Mouse (Mus musculus) left cerebral cortex, adult 2 months (tissue): ENCODE measurements at regions not wholly inside any gene's neighbourhood (a gene's known extent, or its start where the extent isn't known, plus 50 kb on each side); places are given as distances from the start of the nearest gene placed in this dataset.

Experiments used
- DNase-seq, 2 experiments: peaks; one replicate each; pipeline ENCODE4 v3.0.0; 2021 to 2022; ENCODE audit warnings: low spot score in 2 of 2, mixed read lengths in 1 of 2; ENCODE audit errors: extremely low spot score in 1 of 2
- H3K27ac ChIP-seq: fragments of 200-600 bp; 2 replicates; pipeline ENCODE4 v1.8.1; 2022
- H3K4me3 ChIP-seq: fragments of 200-600 bp; 2 replicates; pipeline ENCODE4 v1.8.1; 2022
- CTCF ChIP-seq: fragments of 200-600 bp; IDR thresholded peaks from 2 replicates; pipeline ENCODE4 v1.8.1; 2022; ENCODE audit warnings: antibody characterized with exemption, mild to moderate bottlenecking, moderate library complexity
- intact Hi-C: fragments of 180-260 bp; cut with DNase I; formaldehyde crosslinking; loops from one replicate; pipeline ENCODE4 v1.15.1; 2025

DNA sequence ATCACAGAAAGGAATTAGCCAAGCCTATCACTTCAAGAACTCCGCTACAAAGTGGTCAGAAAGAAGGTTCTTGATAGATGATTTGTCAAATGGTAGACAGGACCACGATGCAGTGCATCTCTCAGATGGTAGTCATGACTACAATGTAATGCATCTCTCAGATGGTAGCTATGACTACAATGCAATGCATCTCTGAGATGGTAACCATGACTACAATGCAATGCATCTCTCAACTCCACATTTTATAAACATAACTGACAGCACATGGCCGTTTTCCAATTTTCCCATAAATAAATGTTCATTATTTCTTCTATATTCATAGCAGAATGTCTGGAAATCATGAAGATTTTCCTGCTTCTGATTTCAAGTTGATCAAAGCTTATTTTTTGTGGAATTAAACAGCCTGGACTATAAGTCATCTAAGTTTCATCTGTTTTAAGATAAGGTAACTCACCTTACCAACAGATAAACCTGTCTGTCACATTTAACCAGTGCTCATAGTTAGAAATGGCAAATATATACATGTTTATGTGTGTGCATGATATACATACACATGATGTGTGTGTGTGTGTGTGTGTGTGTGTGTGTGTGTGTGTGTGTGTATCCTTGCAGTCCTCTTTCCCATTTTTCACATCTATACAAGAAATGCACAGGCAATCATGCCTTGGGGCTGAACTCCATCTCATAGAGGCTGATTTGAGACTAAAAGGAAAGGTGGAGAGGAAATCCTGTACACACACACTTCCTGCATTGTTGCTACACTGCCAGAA, 122.4 kb downstream of the Phf3 start:
- DNase-seq: no peak
- no peak for TF ChIP-seq CTCF
- no peak overlapping the region for H3K27ac ChIP-seq
- intact Hi-C loops: loop anchor here (5.0 kb wide), 1 partner anchor 34 kb away; no protein-coding TSS in a partner anchor
- no peak overlapping the region for H3K4me3 ChIP-seq

GRCm38 (mm10) chr1:30741955-30742354, 131.8 kb downstream of the Phf3 start:
- no peak overlapping the region for H3K4me3 ChIP-seq
- no peak for DNase-seq
- no peak for TF ChIP-seq CTCF
- no peak overlapping the region for H3K27ac ChIP-seq
- intact Hi-C loops: no loop called here

GRCm38 (mm10) chr1:30740831-30741230, 132.9 kb downstream of the Phf3 start:
- intact Hi-C loops: no loop called here
- H3K27ac ChIP-seq: no peak overlapping the region
- peak; percentile 65 to 72 for DNase-seq
- no peak overlapping the region for H3K4me3 ChIP-seq
- peak; percentile 81 for TF ChIP-seq CTCF

DNA sequence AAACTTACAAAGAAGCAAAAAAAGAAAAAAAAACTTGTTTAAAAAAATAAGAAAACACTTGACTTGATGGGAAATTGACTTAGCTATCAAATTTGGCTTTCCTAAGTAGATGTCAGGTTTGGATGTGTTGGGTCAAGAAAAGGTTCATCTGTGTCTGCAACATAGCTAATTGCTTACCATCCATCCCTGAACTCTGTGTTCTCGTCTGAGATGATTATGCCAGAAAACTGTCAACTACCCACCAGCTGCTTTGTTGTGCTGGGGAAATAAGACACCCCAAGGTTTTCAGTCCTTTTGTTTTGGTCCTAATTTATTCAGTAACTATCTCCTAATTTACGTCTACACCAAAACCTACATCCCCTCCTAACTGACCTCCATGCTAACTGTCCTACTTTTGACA, 152.2 kb downstream of the Phf3 start:
- no peak overlapping the region for H3K27ac ChIP-seq
- H3K4me3 ChIP-seq: no peak overlapping the region
- no peak for DNase-seq
- intact Hi-C loops: no loop called here
- no peak for TF ChIP-seq CTCF

DNA sequence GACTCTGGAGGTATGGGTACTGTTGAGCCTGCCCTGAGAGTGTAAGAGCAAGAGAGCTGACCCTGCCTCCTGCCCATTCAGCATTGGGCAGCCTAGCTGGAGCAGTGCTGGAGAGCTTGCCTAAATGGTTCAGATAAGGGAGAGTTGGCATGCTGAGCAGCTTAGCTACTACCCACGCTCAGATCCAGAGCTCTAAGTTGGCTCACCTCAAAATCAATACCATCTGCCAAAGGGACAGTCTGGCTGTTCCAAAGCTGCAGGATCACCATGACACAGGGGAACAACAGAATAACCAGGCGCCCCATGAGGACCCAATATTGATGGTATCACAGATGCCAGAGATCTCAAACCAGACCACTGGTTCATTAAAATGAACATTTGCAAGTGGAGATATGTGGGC, 152.9 kb downstream of the Phf3 start:
- intact Hi-C loops: no loop called here
- no peak for TF ChIP-seq CTCF
- DNase-seq: no peak
- Histone ChIP-seq H3K4me3 (no peak overlapping the region), H3K27ac (peak overlapping the region; percentile 36; the same call in 1 of the 2 replicates)

DNA sequence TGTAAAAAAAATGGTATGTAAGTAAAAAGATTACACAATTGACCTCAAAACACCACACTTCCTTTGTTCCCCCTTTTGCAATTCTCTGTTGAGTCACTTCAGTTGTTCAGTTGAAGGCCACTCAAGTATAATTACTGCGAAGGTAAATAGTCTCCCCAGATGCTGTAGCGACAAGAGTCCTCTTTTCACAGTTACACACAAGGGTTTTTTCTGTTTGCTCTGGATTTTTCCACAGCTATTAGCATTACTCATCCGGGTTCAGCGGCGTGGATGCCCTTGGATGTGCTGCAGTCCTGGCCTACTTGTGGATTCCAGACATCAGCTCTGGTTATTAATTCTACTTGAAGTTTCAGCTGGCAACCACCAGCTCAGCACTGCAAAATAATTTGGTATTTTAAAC, 155.1 kb downstream of the Phf3 start:
- no peak overlapping the region for H3K4me3 ChIP-seq
- H3K27ac ChIP-seq: no peak overlapping the region
- intact Hi-C loops: loop anchor here (5.0 kb wide), 1 partner anchor 34 kb away; no protein-coding TSS in a partner anchor
- no peak for DNase-seq
- no peak for TF ChIP-seq CTCF

GRCm38 (mm10) chr1:30716346-30716745, 157.4 kb downstream of the Phf3 start:
- 0 out of 2 replicates have a peak overlapping the region, but pooled peaks have one; percentile 15 for H3K27ac ChIP-seq
- no peak for DNase-seq
- H3K4me3 ChIP-seq: no peak overlapping the region
- no peak for TF ChIP-seq CTCF
- intact Hi-C loops: loop anchor here (5.0 kb wide), 1 partner anchor 36 kb away; no protein-coding TSS in a partner anchor

GRCm38 (mm10) chr1:30701116-30701515, 172.6 kb downstream of the Phf3 start:
- TF ChIP-seq CTCF: no peak
- H3K27ac ChIP-seq: peak overlapping the region; percentile 69
- H3K4me3 ChIP-seq: no peak overlapping the region
- no peak for DNase-seq
- intact Hi-C loops: loop anchor here (2.0 to 5.0 kb wide), 3 partner anchors 71 to 636 kb away; no protein-coding TSS in a partner anchor

GRCm38 (mm10) chr1:30700399-30701081, 173.2 kb downstream of the Phf3 start:
- peak; percentile 58 for TF ChIP-seq CTCF
- DNase-seq: peak in 1 of 2 experiments; percentile 33
- peak overlapping the region; percentile 69 for H3K27ac ChIP-seq
- no peak overlapping the region for H3K4me3 ChIP-seq
- intact Hi-C loops: loop anchor here (2.0 to 5.0 kb wide), 3 partner anchors 72 to 636 kb away; no protein-coding TSS in a partner anchor

GRCm38 (mm10) chr1:30696342-30696741, 177.4 kb downstream of the Phf3 start:
- H3K4me3 ChIP-seq: no peak overlapping the region
- intact Hi-C loops: loop anchor here (5.0 kb wide), 1 partner anchor 109 kb away; no protein-coding TSS in a partner anchor

DNA sequence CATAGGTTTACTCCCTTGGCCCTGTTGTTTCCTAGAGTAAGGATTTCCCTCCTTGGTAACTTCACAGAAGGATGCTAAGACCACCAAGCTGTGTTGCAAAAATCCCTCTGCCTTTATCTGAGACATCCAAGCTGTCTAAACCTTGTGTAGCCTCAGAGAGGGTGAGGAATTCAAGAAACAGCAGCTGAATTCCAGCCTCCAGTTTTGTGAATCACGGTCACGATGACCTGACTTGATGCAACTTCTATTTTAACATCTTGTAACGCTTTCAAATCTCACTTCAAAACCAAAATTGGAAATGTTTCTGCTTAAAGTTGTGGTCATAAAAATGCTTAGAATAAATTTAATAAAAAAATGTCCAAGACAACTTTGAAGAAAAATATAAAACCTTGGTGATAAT, 188.4 kb downstream of the Phf3 start:
- peak overlapping the region; percentile 20; the same call in 1 of the 2 replicates for H3K27ac ChIP-seq
- DNase-seq: no peak
- intact Hi-C loops: loop anchor here (2.0 kb wide), 1 partner anchor 91 kb away; no protein-coding TSS in a partner anchor
- no peak for TF ChIP-seq CTCF
- no peak overlapping the region for H3K4me3 ChIP-seq

More at GRCm38 (mm10) chr1:30696342-30696741, 177.4 kb downstream of the Phf3 start:
- no peak for DNase-seq
- TF ChIP-seq CTCF: peak; percentile 45
- H3K27ac ChIP-seq: no peak overlapping the region

DNA sequence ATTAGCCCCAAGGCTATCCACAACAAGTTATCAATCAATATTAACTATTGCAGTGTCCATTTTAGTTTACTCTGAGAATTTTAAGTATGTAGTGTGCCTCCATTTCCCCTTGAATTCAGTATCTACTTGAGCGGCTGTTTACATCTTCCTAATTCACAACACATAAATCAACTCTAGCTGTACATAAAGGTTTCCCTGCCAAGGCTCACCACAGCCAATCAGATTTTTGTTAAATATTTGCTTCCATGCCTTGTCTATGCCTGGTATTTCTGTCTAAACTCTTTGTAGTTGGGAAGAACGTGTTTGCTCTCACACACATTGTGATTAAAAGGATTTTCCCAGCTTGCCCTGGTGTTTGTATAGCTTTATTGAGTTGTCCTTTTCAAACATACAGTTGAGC, 189.8 kb downstream of the Phf3 start:
- TF ChIP-seq CTCF: no peak
- no peak overlapping the region for H3K27ac ChIP-seq
- intact Hi-C loops: loop anchor here (2.0 kb wide), 1 partner anchor 89 kb away; no protein-coding TSS in a partner anchor
- no peak overlapping the region for H3K4me3 ChIP-seq
- DNase-seq: no peak
